Comparison of ENCODE assay signal across 15 mouse cellular contexts in genomic region chr4:141165744-141166292, GRCm38 (mm10).
"Had no signal": no experiment of that assay in that cellular context is flagged by ENCODE, and none has a peak within 500 bp of the region (broad histone marks: within the 10 kb centered on the region; RNA-seq: fewer than 3 reads in every experiment).

No protein-coding gene starts in this region.

- H3K4me1 ChIP-seq: limb, embryonic 10.5 days; midbrain, embryonic 10.5 days; neural tube, embryonic 15.5 days had no signal

- H3K9ac ChIP-seq: lung, embryonic 14.5 days; neural tube, embryonic 15.5 days had no signal

- H3K27ac ChIP-seq: limb, embryonic 10.5 days; midbrain, embryonic 10.5 days; neural tube, embryonic 15.5 days had no signal

- H3K4me3 ChIP-seq: limb, embryonic 10.5 days; midbrain, embryonic 10.5 days; myocyte; neural tube, embryonic 15.5 days had no signal

- DNase-seq: kidney, adult 18-20 months; kidney, postnatal 10 days; kidney, postnatal 4 days; lung, embryonic 14.5 days; lung, postnatal 10 days; lung, postnatal 4 days; midbrain, embryonic 14.5 days; right cerebral cortex, adult 18-20 months; right cerebral cortex, postnatal 25 days; thymus, adult 18-20 months; thymus, postnatal 25 days had no signal

- H3K27me3 ChIP-seq: neural tube, embryonic 15.5 days had no signal

- H3K9me3 ChIP-seq: limb, embryonic 10.5 days; neural tube, embryonic 15.5 days had no signal
